Mouse (Mus musculus): ENCODE measurements around the gene Serpina3m. TPM values are rescaled to one million over a fixed set of nuclear protein-coding genes. Genes with fewer than 3 reads are reported as not detected.
"Not testable (repeated sequence)": the region's sequence is repeated elsewhere in the genome, so short reads cannot be mapped to it uniquely, and the experiment has no call there.

Gene Serpina3m
- not detected in 2 replicates for polyA plus RNA-seq (2015; fragmentation: Nextera tagmentation; extraction: Ambion mirVana)

DNA sequence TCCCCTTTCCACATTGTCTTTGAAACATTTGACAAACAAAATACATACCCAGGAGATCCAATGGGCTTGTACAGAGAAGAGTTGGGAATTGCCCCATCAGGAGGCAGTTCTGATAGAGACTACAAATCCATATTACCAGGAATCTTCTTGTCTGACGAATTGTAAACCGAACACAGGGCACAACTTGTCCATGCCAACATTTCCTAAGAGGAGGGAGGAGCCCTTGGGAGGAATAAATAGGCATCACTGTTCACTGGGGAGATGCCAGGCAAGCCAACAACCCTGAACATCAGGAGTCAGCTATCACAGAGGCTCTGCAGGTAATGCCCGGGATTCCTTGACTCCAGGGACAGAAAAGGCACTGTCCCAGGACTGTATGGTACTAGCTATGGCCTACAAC, at the start of gene Serpina3m, which contains the start of gene Serpina3k:
Gene Serpina3m, plus strand, starts transcription at position 261 of the 400 bp plus-strand sequence.
Gene Serpina3k, plus strand, starts transcription at position 261 of the 400 bp plus-strand sequence.
- WGBS: 78% methylated on average over 3 of the region's 3 CpGs
- H3K36me3 ChIP-seq; H3K27ac ChIP-seq; H3K27me3 ChIP-seq; H3K4me1 ChIP-seq; H3K4me3 ChIP-seq; H3K9me3 ChIP-seq; H3K4me2 ChIP-seq; H3K9ac ChIP-seq; ATAC-seq (ENCODE audit: insufficient number of reproducible peaks, insufficient read depth, low FRiP score, low TSS enrichment, low read depth): not testable (repeated sequence)

GRCm38 (mm10) chr12:104289872-104290271, 48.4 kb upstream of the Serpina3m start:
- Histone ChIP-seq H3K27me3 (no peaks in the 10 kb centered on the region), H3K4me1 (no peaks in the 10 kb centered on the region), H3K9me3 (no peaks in the 10 kb centered on the region), H3K27ac (no peak overlapping the region), H3K9ac (no peak overlapping the region), H3K4me3 (no peak overlapping the region), H3K36me3 (no peaks in the 10 kb centered on the region), H3K4me2 (no peak overlapping the region)
- 41% methylated on average over 3 of the region's 4 CpGs for WGBS
- ATAC-seq (ENCODE audit: insufficient number of reproducible peaks, insufficient read depth, low FRiP score, low TSS enrichment, low read depth): no peak

DNA sequence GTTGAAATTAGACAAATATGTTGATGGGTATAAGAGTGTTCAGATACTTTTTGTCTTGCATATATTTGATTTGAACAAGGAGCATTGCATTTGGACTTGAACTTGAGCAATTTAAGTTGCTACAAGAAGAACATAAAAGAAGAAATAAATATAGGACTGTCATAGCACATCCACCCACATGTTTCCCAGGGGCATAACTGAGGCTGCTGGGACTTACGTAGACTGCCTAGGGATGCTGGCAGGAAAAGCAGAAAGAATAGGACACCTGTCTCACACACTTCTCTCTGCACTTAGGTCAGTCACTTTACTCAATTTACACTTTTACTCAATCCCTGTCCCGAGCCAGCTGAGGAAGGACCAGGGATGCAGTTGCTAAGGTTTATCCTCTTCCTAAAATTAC, 44.3 kb upstream of the Serpina3m start:
- H3K4me3 ChIP-seq: no peak overlapping the region
- no peaks in the 10 kb centered on the region for H3K9me3 ChIP-seq
- no peak overlapping the region for H3K27ac ChIP-seq
- no peak overlapping the region for H3K4me2 ChIP-seq
- H3K27me3 ChIP-seq: no peaks in the 10 kb centered on the region
- WGBS: 86% methylated on average over 2 of the region's 2 CpGs
- H3K36me3 ChIP-seq: no peaks in the 10 kb centered on the region
- no peak for ATAC-seq (ENCODE audit: insufficient number of reproducible peaks, insufficient read depth, low FRiP score, low TSS enrichment, low read depth)
- H3K4me1 ChIP-seq: no peaks in the 10 kb centered on the region
- H3K9ac ChIP-seq: no peak overlapping the region

DNA sequence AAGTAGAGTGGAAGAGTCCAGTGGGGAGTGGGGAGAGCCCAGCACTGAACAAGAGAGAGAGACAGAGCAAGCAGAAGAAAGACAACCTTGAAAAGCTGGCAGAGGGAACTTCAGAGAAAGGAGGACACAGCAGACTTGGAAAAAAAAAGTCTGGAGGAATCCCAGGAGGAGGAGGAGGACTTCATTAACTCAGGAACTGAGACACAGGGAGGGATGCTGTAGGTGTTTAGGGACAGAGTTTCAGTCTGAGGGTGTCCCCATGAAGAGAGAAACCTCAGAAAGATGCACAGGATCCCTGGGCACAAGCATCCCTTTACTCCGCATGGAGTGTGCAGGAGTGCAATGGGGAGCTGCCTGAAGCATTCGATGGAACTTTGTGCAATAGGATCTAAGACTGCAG, 40.2 kb upstream of the Serpina3m start:
- 94% methylated on average over 2 of the region's 2 CpGs for WGBS
- no peak for ATAC-seq (ENCODE audit: insufficient number of reproducible peaks, insufficient read depth, low FRiP score, low TSS enrichment, low read depth)

GRCm38 (mm10) chr12:104305991-104306390, 32.3 kb upstream of the Serpina3m start:
- H3K27me3 ChIP-seq: no peaks in the 10 kb centered on the region
- H3K9me3 ChIP-seq: peaks cover 1% of the 10 kb centered on the region; the same call in 1 of the 2 replicates
- H3K9ac ChIP-seq: no peak overlapping the region
- H3K27ac ChIP-seq: no peak overlapping the region
- WGBS: 82% methylated on average over 4 of the region's 4 CpGs
- H3K4me3 ChIP-seq: no peak overlapping the region
- H3K4me2 ChIP-seq: no peak overlapping the region
- no peaks in the 10 kb centered on the region for H3K4me1 ChIP-seq
- no peak for ATAC-seq (ENCODE audit: insufficient number of reproducible peaks, insufficient read depth, low FRiP score, low TSS enrichment, low read depth)
- H3K36me3 ChIP-seq: no peaks in the 10 kb centered on the region

More for the DNA sequence above, 40.2 kb upstream of the Serpina3m start:
- no peak overlapping the region for H3K27ac ChIP-seq
- H3K4me2 ChIP-seq: no peak overlapping the region
- no peaks in the 10 kb centered on the region for H3K36me3 ChIP-seq
- no peaks in the 10 kb centered on the region for H3K27me3 ChIP-seq
- no peaks in the 10 kb centered on the region for H3K4me1 ChIP-seq
- no peaks in the 10 kb centered on the region for H3K9me3 ChIP-seq
- H3K9ac ChIP-seq: no peak overlapping the region
- H3K4me3 ChIP-seq: no peak overlapping the region

- Histone ChIP-seq H3K36me3 (no peaks in the 10 kb centered on the region), H3K4me1 (no peaks in the 10 kb centered on the region), H3K27me3 (no peaks in the 10 kb centered on the region), H3K9me3 (peaks cover 3% of the 10 kb centered on the region; the same call in 1 of the 2 replicates), H3K4me3 (no peak within 1 kb of the TSS), H3K4me2 (no peak within 1 kb of the TSS), H3K27ac (no peak within 1 kb of the TSS), H3K9ac (no peak within 1 kb of the TSS)
- WGBS: 81% methylated on average over 1 of the region's 1 CpGs
- no peak for ATAC-seq (ENCODE audit: insufficient number of reproducible peaks, insufficient read depth, low FRiP score, low TSS enrichment, low read depth)
Observed at GRCm38 (mm10) chr12:104314253-104314652, 24.0 kb upstream of the Serpina3m start, which contains the start of gene Serpina3j. Serpina3j (plus strand) TSS chr12:104314553.

GRCm38 (mm10) chr12:104322454-104322853, 15.8 kb upstream of the Serpina3m start:
- Histone ChIP-seq H3K27ac (no peak overlapping the region), H3K4me2 (no peak overlapping the region), H3K9ac (no peak overlapping the region), H3K9me3 (no peaks in the 10 kb centered on the region), H3K36me3 (no peaks in the 10 kb centered on the region), H3K27me3 (no peaks in the 10 kb centered on the region), H3K4me3 (no peak overlapping the region), H3K4me1 (no peaks in the 10 kb centered on the region)
- 67% methylated on average over 1 of the region's 1 CpGs for WGBS
- ATAC-seq (ENCODE audit: insufficient number of reproducible peaks, insufficient read depth, low FRiP score, low TSS enrichment, low read depth): no peak

DNA sequence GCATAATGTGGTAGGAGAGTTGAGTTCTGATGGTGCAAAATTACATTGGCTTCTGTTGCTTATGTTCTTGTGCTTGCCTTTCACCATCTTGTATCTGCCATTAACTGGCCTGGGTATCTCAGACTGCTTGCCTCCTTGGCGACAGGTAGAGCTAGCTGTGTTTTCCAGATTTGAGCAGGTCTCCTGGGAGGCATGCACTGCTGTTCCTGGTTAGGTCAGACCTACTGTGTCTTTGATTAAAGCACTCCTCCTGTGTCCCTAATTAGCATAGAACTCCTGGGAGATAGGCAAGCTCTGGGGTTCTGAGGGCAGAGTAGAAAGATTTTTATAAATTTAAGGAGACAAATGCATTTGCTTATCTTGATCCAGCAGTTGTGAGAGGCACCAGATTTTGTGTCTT, 6.6 kb upstream of the Serpina3m start:
- Histone ChIP-seq H3K4me3 (no peak overlapping the region), H3K27me3 (no peaks in the 10 kb centered on the region), H3K27ac (no peak overlapping the region), H3K36me3 (no peaks in the 10 kb centered on the region), H3K9ac (no peak overlapping the region), H3K4me2 (no peak overlapping the region), H3K4me1 (no peaks in the 10 kb centered on the region), H3K9me3 (no peaks in the 10 kb centered on the region)
- ATAC-seq (ENCODE audit: insufficient number of reproducible peaks, insufficient read depth, low FRiP score, low TSS enrichment, low read depth): no peak
- WGBS: 26% methylated on average over 1 of the region's 1 CpGs

GRCm38 (mm10) chr12:104336873-104337272, 1.4 kb upstream of the Serpina3m start:
- H3K27me3 ChIP-seq; H3K4me3 ChIP-seq; ATAC-seq (ENCODE audit: insufficient number of reproducible peaks, insufficient read depth, low FRiP score, low TSS enrichment, low read depth); H3K4me1 ChIP-seq; H3K9ac ChIP-seq; H3K4me2 ChIP-seq; H3K36me3 ChIP-seq; H3K27ac ChIP-seq; H3K9me3 ChIP-seq: not testable (repeated sequence)

- Histone ChIP-seq H3K27me3 (no peaks in the 10 kb centered on the region), H3K4me2 (no peak overlapping the region), H3K27ac (no peak overlapping the region), H3K4me3 (no peak overlapping the region), H3K4me1 (no peaks in the 10 kb centered on the region), H3K9ac (no peak overlapping the region), H3K9me3 (no peaks in the 10 kb centered on the region), H3K36me3 (no peaks in the 10 kb centered on the region)
- 92% methylated on average over 3 of the region's 3 CpGs for WGBS
- ATAC-seq (ENCODE audit: insufficient number of reproducible peaks, insufficient read depth, low FRiP score, low TSS enrichment, low read depth): no peak
Observed at GRCm38 (mm10) chr12:104338705-104339104, 419 bp downstream of the Serpina3m start.

DNA sequence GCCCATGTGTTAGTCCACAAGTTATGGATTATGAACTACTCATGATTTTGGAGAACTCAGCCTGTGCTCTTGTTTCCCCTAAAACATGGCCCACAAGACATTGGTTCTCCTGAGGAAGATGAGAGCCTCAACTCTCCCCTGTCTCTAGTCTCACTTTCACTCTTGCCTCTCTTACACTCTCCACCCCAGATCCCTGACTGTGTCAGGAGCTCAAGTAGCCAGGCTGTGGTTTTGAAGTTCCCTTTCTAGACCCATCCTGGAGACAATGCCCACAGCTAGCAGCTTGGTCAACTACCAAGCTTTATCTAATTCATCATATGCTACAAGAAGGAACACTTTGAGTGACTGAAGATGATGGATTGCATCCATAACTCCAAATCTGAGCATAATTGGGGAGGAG, 4.2 kb downstream of the Serpina3m start:
- not testable (repeated sequence) for H3K9me3 ChIP-seq; H3K4me3 ChIP-seq; H3K4me2 ChIP-seq; H3K27ac ChIP-seq; H3K4me1 ChIP-seq; H3K36me3 ChIP-seq; H3K27me3 ChIP-seq; H3K9ac ChIP-seq; ATAC-seq (ENCODE audit: insufficient number of reproducible peaks, insufficient read depth, low FRiP score, low TSS enrichment, low read depth)

DNA sequence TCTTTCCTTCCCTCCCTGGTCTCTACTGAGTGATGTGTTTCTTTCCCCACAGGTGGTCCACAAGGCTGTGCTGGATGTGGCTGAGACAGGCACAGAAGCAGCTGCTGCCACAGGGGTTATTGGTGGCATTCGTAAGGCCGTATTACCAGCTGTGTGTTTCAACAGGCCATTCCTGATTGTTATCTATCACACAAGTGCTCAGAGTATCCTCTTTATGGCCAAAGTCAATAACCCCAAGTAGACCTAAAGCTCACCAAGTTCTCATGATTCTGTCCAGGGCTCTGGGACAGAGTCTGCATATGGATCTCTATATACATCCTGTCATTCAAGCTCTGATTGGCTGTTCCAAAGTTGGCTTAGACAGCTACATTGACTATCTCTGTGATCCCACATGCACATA, 6.9 kb downstream of the Serpina3m start:
- no peaks in the 10 kb centered on the region for H3K27me3 ChIP-seq
- no peak overlapping the region for H3K4me2 ChIP-seq
- no peak overlapping the region for H3K9ac ChIP-seq
- H3K4me1 ChIP-seq: no peaks in the 10 kb centered on the region
- whole genome bisulfite sequencing: 89% methylated on average over 2 of the region's 2 CpGs
- H3K27ac ChIP-seq: no peak overlapping the region
- H3K4me3 ChIP-seq: no peak overlapping the region
- no peak for ATAC-seq (ENCODE audit: insufficient number of reproducible peaks, insufficient read depth, low FRiP score, low TSS enrichment, low read depth)
- H3K36me3 ChIP-seq: no peaks in the 10 kb centered on the region
- H3K9me3 ChIP-seq: no peaks in the 10 kb centered on the region

GRCm38 (mm10) chr12:104345707-104346106, 7.4 kb downstream of the Serpina3m start:
- H3K4me1 ChIP-seq: no peaks in the 10 kb centered on the region
- no peak overlapping the region for H3K4me3 ChIP-seq
- no peak overlapping the region for H3K27ac ChIP-seq
- H3K27me3 ChIP-seq: no peaks in the 10 kb centered on the region
- no peak overlapping the region for H3K4me2 ChIP-seq
- H3K9ac ChIP-seq: no peak overlapping the region
- no peak for ATAC-seq (ENCODE audit: insufficient number of reproducible peaks, insufficient read depth, low FRiP score, low TSS enrichment, low read depth)
- no peaks in the 10 kb centered on the region for H3K36me3 ChIP-seq
- no peaks in the 10 kb centered on the region for H3K9me3 ChIP-seq

All from embryonic facial prominence, embryonic 13.5 days (tissue).